Mouse (Mus musculus): Measurements from ENCODE around the gene 6330409D20Rik. TPM values are rescaled to one million over a fixed set of nuclear protein-coding genes. Genes with fewer than 3 reads are reported as not detected.
A peak's percentile ranks its signal among the peaks of the same experiment; 100 is the strongest.

6330409D20Rik gene
- total RNA-seq, 2 experiments from 2014 or later, result not detected

GRCm38 (mm10) chr2:32699680-32700079 lies 41.1 kb downstream of the 6330409D20Rik start:
- DNase-seq, result no peak

GRCm38 (mm10) chr2:32694691-32695090 lies 46.1 kb downstream of the 6330409D20Rik start:
- no peak for DNase-seq

GRCm38 (mm10) chr2:32693823-32694411 lies 46.9 kb downstream of the 6330409D20Rik start:
- peak; percentile 95 to 97 for DNase-seq

- DNase-seq, result no peak
Observed at GRCm38 (mm10) chr2:32693282-32693681, 47.5 kb downstream of the 6330409D20Rik start.

GRCm38 (mm10) chr2:32692496-32692895 lies 48.3 kb downstream of the 6330409D20Rik start:
- no peak for DNase-seq

- no peak for DNase-seq
Observed at GRCm38 (mm10) chr2:32691041-32691440, 49.8 kb downstream of the 6330409D20Rik start.

- DNase-seq, result peak; percentile 93 to 94
Observed at GRCm38 (mm10) chr2:32689420-32689819, 51.4 kb downstream of the 6330409D20Rik start.

- no peak for DNase-seq
Observed at GRCm38 (mm10) chr2:32687562-32687961, 53.3 kb downstream of the 6330409D20Rik start.

GRCm38 (mm10) chr2:32686640-32687039 lies 54.2 kb downstream of the 6330409D20Rik start:
- no peak for DNase-seq

GRCm38 (mm10) chr2:32685807-32686206 lies 55.0 kb downstream of the 6330409D20Rik start:
- DNase-seq, result peak; percentile 50 to 66

GRCm38 (mm10) chr2:32684681-32685428 lies 56.0 kb downstream of the 6330409D20Rik start:
- DNase-seq, result no peak

GRCm38 (mm10) chr2:32683701-32684100 lies 57.1 kb downstream of the 6330409D20Rik start:
- DNase-seq, result no peak

GRCm38 (mm10) chr2:32682721-32683417 lies 57.9 kb downstream of the 6330409D20Rik start:
- DNase-seq, result no peak

Small RNAs within 50 kb of the gene (microRNA-seq; reads per million reads assigned to microRNA genes)
- gene Mir2861 (not detected), gene Mir3960 (not detected), gene Mir8093 (not detected)

Other genes with a start within 250 kb of the 6330409D20Rik start
- gene Fam102a, start 205.7 kb downstream of the 6330409D20Rik start, total RNA-seq (2021), result 10 to 100 TPM; 21.5 to 34.8 TPM
- 10 to 100 TPM; 60.5 to 61.1 TPM for gene Dpm2, start 170.2 kb downstream of the 6330409D20Rik start, total RNA-seq (2021)
- gene Pip5kl1, start 166.2 kb downstream of the 6330409D20Rik start, total RNA-seq (2021), result not detected
- not detected for gene 9430097D07Rik, start 165.3 kb downstream of the 6330409D20Rik start, total RNA-seq (2021)
- gene St6galnac4, start 153.9 kb downstream of the 6330409D20Rik start, total RNA-seq (2021), result 10 to 100 TPM in 1 of 2 experiments, 1 to 10 TPM in 1; 7.9 to 11.0 TPM
- 10 to 100 TPM; 38.3 to 58.1 TPM for gene St6galnac6, start 141.3 kb downstream of the 6330409D20Rik start, total RNA-seq (2021)
- gene Ak1, start 119.3 kb downstream of the 6330409D20Rik start, total RNA-seq (2021), result 10 to 100 TPM; 49.4 to 50.0 TPM
- 10 to 100 TPM; 96.0 to 97.8 TPM for gene Eng, start 94.4 kb downstream of the 6330409D20Rik start, total RNA-seq (2021)
- 10 to 100 TPM; 12.8 to 14.9 TPM for gene Fpgs, start 36.9 kb downstream of the 6330409D20Rik start, total RNA-seq (2021)
- 10 to 100 TPM; 74.7 to 76.3 TPM for gene Cdk9, start 27.9 kb downstream of the 6330409D20Rik start, total RNA-seq (2021)
- gene Sh2d3c, start 20.0 kb downstream of the 6330409D20Rik start, total RNA-seq (2021), result 10 to 100 TPM; 13.0 to 18.9 TPM
- gene Tor2a, start 16.2 kb upstream of the 6330409D20Rik start, total RNA-seq (2021), result 10 to 100 TPM; 26.7 to 32.5 TPM
- gene Ttc16, start 34.6 kb upstream of the 6330409D20Rik start, total RNA-seq (2021), result under 1 TPM; 0.10 to 0.20 TPM
- gene Ptrh1, start 34.8 kb upstream of the 6330409D20Rik start, total RNA-seq (2021), result 10 to 100 TPM in 1 of 2 experiments, 1 to 10 TPM in 1; 8.3 to 12.0 TPM
- gene Cfap157, start 43.4 kb upstream of the 6330409D20Rik start, total RNA-seq (2021), result not detected
- 10 to 100 TPM; 21.5 to 30.6 TPM for gene Stxbp1, start 106.2 kb upstream of the 6330409D20Rik start, total RNA-seq (2021)
- 10 to 100 TPM; 15.8 to 32.3 TPM for gene Fam129b, start 135.1 kb upstream of the 6330409D20Rik start, total RNA-seq (2021)
- 100 to 1,000 TPM; 165 to 189 TPM for gene Rpl12, start 220.5 kb upstream of the 6330409D20Rik start, total RNA-seq (2021)
- gene Lrsam1, start 220.6 kb upstream of the 6330409D20Rik start, total RNA-seq (2021), result 10 to 100 TPM; 18.4 to 27.1 TPM
- 10 to 100 TPM; 18.8 to 19.4 TPM for gene Slc2a8, start 241.1 kb upstream of the 6330409D20Rik start, total RNA-seq (2021)